Mouse (Mus musculus) liver, embryonic 11.5 days (tissue): Measurements from ENCODE around the gene Rps6kl1. TPM values are rescaled to one million over a fixed set of nuclear protein-coding genes. Genes with fewer than 3 reads are reported as not detected.

Source experiments
- ATAC-seq: fragments of 200-750 bp; cut with Nextera tagmentation; replicated peaks from 2 replicates; pipeline ENCODE4 v1.8.0; 2017; ENCODE audit warnings: moderate number of reproducible peaks, mild to moderate bottlenecking, moderate TSS enrichment, moderate library complexity; ENCODE audit not compliant: low FRiP score
- DNase-seq: peaks from one replicate; pipeline ENCODE4 v3.0.0-alpha.2; 2017; ENCODE audit warnings: low spot score
- H3K27ac ChIP-seq: fragments of 300-500 bp; sonication (generic); 2 replicates; pipeline ENCODE4 v1.5.1; 2014; ENCODE audit warnings: mild to moderate bottlenecking, low read depth, low read length, control low read depth
- H3K27me3 ChIP-seq: fragments of 300-500 bp; sonication (generic); replicated peaks from 2 replicates; pipeline ENCODE4 v1.6.1; 2014; ENCODE audit warnings: low read length, mixed read lengths; ENCODE audit not compliant: control insufficient read depth, insufficient read depth
- H3K36me3 ChIP-seq: fragments of 300-500 bp; sonication (generic); 2 replicates; pipeline ENCODE4 v1.6.1; 2014; ENCODE audit warnings: mild to moderate bottlenecking, low read length, moderate library complexity, mixed read lengths; ENCODE audit not compliant: control insufficient read depth, insufficient read depth
- H3K4me1 ChIP-seq: fragments of 300-500 bp; sonication (generic); replicated peaks from 2 replicates; pipeline ENCODE4 v1.6.1; 2014; ENCODE audit warnings: low read length, mixed read lengths; ENCODE audit not compliant: control insufficient read depth, insufficient read depth
- H3K4me2 ChIP-seq: fragments of 300-500 bp; sonication (generic); 2 replicates; pipeline ENCODE4 v1.6.1; 2014; ENCODE audit warnings: mild to moderate bottlenecking, control low read depth, moderate library complexity
- H3K4me3 ChIP-seq: fragments of 300-500 bp; sonication (generic); 2 replicates; pipeline ENCODE4 v1.5.1; 2014; ENCODE audit warnings: low read depth, low read length, control low read depth
- H3K9ac ChIP-seq: fragments of 300-500 bp; sonication (generic); 2 replicates; pipeline ENCODE4 v1.6.1; 2014; ENCODE audit warnings: low read depth, low read length, control low read depth
- H3K9me3 ChIP-seq: fragments of 300-500 bp; sonication (generic); 2 replicates; pipeline ENCODE4 v1.6.1; 2016; ENCODE audit warnings: low read length, inconsistent platforms, mixed read lengths; ENCODE audit not compliant: control insufficient read depth
- WGBS: fragments of 180-500 bp; shearing (Covaris S2); extraction: QIAGEN DNeasy Blood & Tissue Kit; methylation state at CpG from one replicate; pipeline ENCODE4 v1.1.7; 2014; 5-methylcytosine and 5-hydroxymethylcytosine counted together
- polyA plus RNA-seq: library from polyadenylated mRNA; unstranded; fragments of >200 nt; fragmentation: Nextera tagmentation; extraction: Ambion mirVana; gene quantifications from 2 replicates; pipeline ENCODE4 v1.2.1, GENCODE M21; 2014

Gene Rps6kl1
- polyA plus RNA-seq, 1 experiment from 2014 or later, result 1.1 TPM

- under 1% methylated on average over 77 of the region's 83 CpGs for WGBS
- Histone ChIP-seq H3K36me3 (peaks cover 4% of the 10 kb centered on the region; the same call in 1 of the 2 replicates), H3K27me3 (no peaks in the 10 kb centered on the region), H3K9me3 (no peaks in the 10 kb centered on the region), H3K9ac (peak within 1 kb of the TSS; percentile 82), H3K4me1 (peaks cover 38% of the 10 kb centered on the region), H3K27ac (peak within 1 kb of the TSS; percentile 85), H3K4me3 (peak within 1 kb of the TSS; percentile 78), H3K4me2 (peak within 1 kb of the TSS; percentile 72)
- DNase-seq (peak; percentile 92), ATAC-seq (peak; percentile 91)
Measured at GRCm38 (mm10) chr12:85110698-85111592, 40.1 kb downstream of the Rps6kl1 start, which contains the start of the genes Prox2 and Dlst. Prox2 (minus strand) TSS chr12:85110759. Dlst (plus strand) TSS chr12:85110833.

GRCm38 (mm10) chr12:85110011-85110697, 40.9 kb downstream of the Rps6kl1 start:
- 13% methylated on average over 18 of the region's 18 CpGs for WGBS
- peak overlapping the region; percentile 72 for H3K4me2 ChIP-seq
- H3K9me3 ChIP-seq, result no peaks in the 10 kb centered on the region
- H3K27me3 ChIP-seq, result no peaks in the 10 kb centered on the region
- ATAC-seq (no peak; the same call in none of the 2 replicates), DNase-seq (no peak)
- peaks cover 38% of the 10 kb centered on the region for H3K4me1 ChIP-seq
- peak overlapping the region; percentile 82 for H3K9ac ChIP-seq
- H3K4me3 ChIP-seq, result peak overlapping the region; percentile 78
- 0 out of 2 replicates have a peak, but pooled peaks cover 2% of the 10 kb centered on the region for H3K36me3 ChIP-seq
- peak overlapping the region; percentile 85 for H3K27ac ChIP-seq

GRCm38 (mm10) chr12:85109426-85109825, 41.6 kb downstream of the Rps6kl1 start:
- ATAC-seq, result no peak
- no peak for DNase-seq
- Histone ChIP-seq H3K4me3 (no peak overlapping the region), H3K27ac (0 out of 2 replicates have a peak overlapping the region, but pooled peaks have one; percentile 85), H3K9me3 (no peaks in the 10 kb centered on the region), H3K36me3 (0 out of 2 replicates have a peak, but pooled peaks cover 2% of the 10 kb centered on the region), H3K4me2 (peak overlapping the region; percentile 72), H3K27me3 (no peaks in the 10 kb centered on the region), H3K4me1 (peaks cover 38% of the 10 kb centered on the region), H3K9ac (0 out of 2 replicates have a peak overlapping the region, but pooled peaks have one; percentile 35)
- 72% methylated on average over 4 of the region's 4 CpGs for WGBS

DNA sequence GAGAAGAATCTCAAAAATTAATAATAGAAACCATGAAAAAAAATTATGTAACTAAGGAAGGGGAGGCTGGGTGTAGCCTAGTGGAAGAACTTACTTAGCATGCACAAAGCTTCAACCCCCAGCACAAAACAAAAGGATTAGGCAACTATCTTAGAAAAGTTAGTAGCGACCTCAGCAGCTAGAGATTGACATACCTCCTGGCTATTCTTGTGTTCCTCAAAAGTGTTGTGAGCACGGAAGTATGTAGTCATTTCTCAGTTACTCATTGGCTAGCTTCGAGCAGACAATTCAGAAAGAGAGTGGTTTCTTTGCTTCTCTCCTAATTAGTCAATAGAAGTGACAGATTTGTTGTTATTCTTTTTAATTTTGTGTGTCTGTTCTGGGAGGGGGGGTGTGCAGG, 42.4 kb downstream of the Rps6kl1 start:
- Histone ChIP-seq H3K4me1 (peaks cover 35% of the 10 kb centered on the region), H3K4me2 (no peak overlapping the region), H3K36me3 (0 out of 2 replicates have a peak, but pooled peaks cover 2% of the 10 kb centered on the region), H3K9me3 (no peaks in the 10 kb centered on the region), H3K27ac (no peak overlapping the region), H3K27me3 (no peaks in the 10 kb centered on the region), H3K4me3 (no peak overlapping the region), H3K9ac (no peak overlapping the region)
- DNase-seq (no peak), ATAC-seq (no peak)
- WGBS, result 50% methylated on average over 3 of the region's 3 CpGs

- Histone ChIP-seq H3K4me3 (no peak overlapping the region), H3K9ac (no peak overlapping the region), H3K36me3 (no peaks in the 10 kb centered on the region), H3K27me3 (no peaks in the 10 kb centered on the region), H3K4me2 (peak overlapping the region; percentile 53), H3K9me3 (no peaks in the 10 kb centered on the region), H3K4me1 (peaks cover 16% of the 10 kb centered on the region), H3K27ac (no peak overlapping the region)
- WGBS, result 3% methylated on average over 8 of the region's 8 CpGs
- ATAC-seq (no peak), DNase-seq (no peak)
Measured at GRCm38 (mm10) chr12:85106292-85106691, 44.8 kb downstream of the Rps6kl1 start.

GRCm38 (mm10) chr12:85104789-85105188, 46.3 kb downstream of the Rps6kl1 start:
- no peak overlapping the region for H3K27ac ChIP-seq
- no peaks in the 10 kb centered on the region for H3K27me3 ChIP-seq
- DNase-seq (no peak), ATAC-seq (no peak)
- 83% methylated on average over 8 of the region's 8 CpGs for WGBS
- no peak overlapping the region for H3K9ac ChIP-seq
- H3K4me2 ChIP-seq, result no peak overlapping the region
- H3K4me3 ChIP-seq, result no peak overlapping the region
- no peaks in the 10 kb centered on the region for H3K36me3 ChIP-seq
- H3K9me3 ChIP-seq, result no peaks in the 10 kb centered on the region
- H3K4me1 ChIP-seq, result peaks cover 14% of the 10 kb centered on the region

GRCm38 (mm10) chr12:85103096-85103495, 48.0 kb downstream of the Rps6kl1 start:
- no peak for ATAC-seq
- no peaks in the 10 kb centered on the region for H3K9me3 ChIP-seq
- no peak overlapping the region for H3K9ac ChIP-seq
- no peak overlapping the region for H3K4me3 ChIP-seq
- H3K36me3 ChIP-seq, result no peaks in the 10 kb centered on the region
- WGBS, result 77% methylated on average over 8 of the region's 8 CpGs
- no peak overlapping the region for H3K4me2 ChIP-seq
- H3K27me3 ChIP-seq, result no peaks in the 10 kb centered on the region
- no peak for DNase-seq
- 0 out of 2 replicates have a peak, but pooled peaks cover 6% of the 10 kb centered on the region for H3K4me1 ChIP-seq
- no peak overlapping the region for H3K27ac ChIP-seq

GRCm38 (mm10) chr12:85101521-85102106, 49.5 kb downstream of the Rps6kl1 start:
- Histone ChIP-seq H3K4me1 (0 out of 2 replicates have a peak, but pooled peaks cover 5% of the 10 kb centered on the region), H3K4me2 (no peak overlapping the region), H3K27ac (no peak overlapping the region), H3K27me3 (no peaks in the 10 kb centered on the region), H3K9me3 (no peaks in the 10 kb centered on the region), H3K9ac (no peak overlapping the region), H3K36me3 (no peaks in the 10 kb centered on the region), H3K4me3 (no peak overlapping the region)
- ATAC-seq (no peak), DNase-seq (no peak)
- whole genome bisulfite sequencing, result 83% methylated on average over 5 of the region's 5 CpGs
